Mouse (Mus musculus): Measurements from ENCODE around the gene Ttc12. TPM values are rescaled to one million over a fixed set of nuclear protein-coding genes. Genes with fewer than 3 reads are reported as not detected.

Ttc12 gene
- total RNA-seq, 2 experiments from 2014 or later = 1.2 to 1.6 TPM

DNA sequence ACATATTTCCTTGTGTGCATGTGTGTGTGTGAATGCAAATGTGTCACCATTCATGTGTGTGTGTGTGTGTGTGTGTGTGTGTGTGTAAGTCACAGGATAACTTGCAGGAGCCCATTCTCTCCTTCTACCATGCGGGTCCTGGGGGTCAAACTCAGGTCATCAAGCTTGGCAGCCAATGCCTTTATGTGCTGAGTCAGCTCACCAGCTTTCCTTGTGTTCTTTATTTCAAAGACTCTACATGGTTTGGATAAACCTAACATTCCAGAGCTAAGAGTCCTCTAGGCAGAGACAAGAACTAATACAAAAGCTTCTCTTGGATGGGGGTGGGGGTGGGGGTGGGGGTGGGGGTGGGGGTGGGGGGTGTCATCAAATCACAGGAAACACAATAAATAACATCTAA is 60.4 kb downstream of the Ttc12 start:
- DNase-seq (ENCODE audit: extremely low spot score in 1 of 2, low spot score in 2 of 2) = no peak
- intact Hi-C loops (cut with DNase I) = no loop called here

DNA sequence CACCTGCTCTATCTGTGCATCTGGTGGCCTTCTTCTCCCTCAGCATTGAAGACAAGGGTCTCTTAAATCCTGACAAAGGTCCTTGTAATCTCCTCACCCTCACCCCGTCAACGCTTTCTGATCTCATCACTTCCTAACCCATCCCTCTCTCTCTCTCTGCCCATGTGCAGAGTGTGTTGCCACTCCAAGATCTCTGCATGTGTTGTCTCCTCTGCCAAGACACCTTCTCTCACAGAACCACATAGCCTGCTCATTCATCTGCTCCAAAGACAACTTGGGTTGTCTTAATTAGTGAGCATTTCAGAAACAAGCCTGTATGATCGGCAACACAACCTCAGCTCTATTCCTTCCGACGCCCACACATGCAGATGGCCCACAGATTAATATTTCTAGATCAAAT is 62.2 kb downstream of the Ttc12 start:
- intact Hi-C loops (cut with DNase I) = no loop called here
- no peak for DNase-seq (ENCODE audit: extremely low spot score in 1 of 2, low spot score in 2 of 2)

DNA sequence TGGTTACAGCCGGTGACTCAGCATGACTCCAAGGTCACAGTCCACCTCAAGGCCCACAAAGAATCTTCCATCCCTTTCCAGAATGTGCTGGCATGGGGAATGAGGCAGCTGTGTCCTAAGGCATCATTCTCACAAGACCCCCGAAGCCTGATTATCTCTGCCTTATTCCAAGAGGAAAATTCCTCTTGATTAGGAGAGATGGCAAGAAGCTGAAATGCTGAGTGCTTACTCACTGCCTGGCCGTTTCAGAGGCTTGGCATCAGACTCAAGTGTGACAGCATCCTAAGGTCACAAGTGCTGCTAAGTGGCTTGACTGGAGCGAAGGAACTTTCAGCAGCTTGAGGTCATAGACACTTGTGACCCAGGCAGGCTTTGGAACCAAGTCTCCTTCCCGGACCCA is 75.4 kb downstream of the Ttc12 start:
- intact Hi-C loops (cut with DNase I) = no loop called here
- DNase-seq (ENCODE audit: extremely low spot score in 1 of 2, low spot score in 2 of 2) = no peak

DNA sequence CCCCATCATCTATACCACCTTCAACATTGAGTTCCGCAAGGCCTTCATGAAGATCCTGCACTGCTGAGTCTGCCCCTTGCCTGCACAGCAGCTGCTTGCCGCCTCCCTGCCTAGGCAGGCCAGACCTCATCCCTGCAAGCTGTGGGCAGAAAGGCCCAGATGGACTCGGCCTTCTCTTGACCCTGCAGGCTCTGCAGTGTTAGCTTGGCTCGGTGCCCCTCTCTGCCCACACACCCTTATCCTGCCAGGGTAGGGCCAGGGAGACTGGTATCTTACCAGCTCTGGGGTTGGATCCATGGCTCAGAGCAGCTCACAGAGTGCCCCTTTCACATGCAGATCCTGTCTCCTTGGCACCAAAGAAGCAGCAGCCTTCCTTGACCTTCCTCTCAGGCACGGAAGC is 79.0 kb downstream of the Ttc12 start:
- DNase-seq (ENCODE audit: extremely low spot score in 1 of 2, low spot score in 2 of 2) = no peak
- intact Hi-C loops (cut with DNase I) = no loop called here

DNA sequence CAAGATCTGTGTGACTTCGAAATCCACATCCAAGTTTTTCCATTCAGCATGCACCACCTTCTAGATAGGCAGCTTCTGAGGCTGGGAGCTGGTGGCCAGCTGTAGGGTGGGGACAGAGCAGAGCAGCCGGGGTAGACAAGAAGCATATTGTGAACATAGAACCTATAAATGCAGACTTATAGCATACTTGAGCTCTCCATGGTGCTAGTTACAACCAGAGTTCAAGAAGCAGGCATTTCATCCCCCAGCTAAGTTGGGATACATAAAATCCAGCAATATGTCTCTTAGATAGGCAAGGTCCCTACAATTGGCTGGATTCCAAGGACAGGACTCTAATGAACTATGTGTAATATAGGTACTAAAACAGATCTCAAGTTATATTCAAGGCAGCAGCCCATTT is 82.3 kb downstream of the Ttc12 start:
- DNase-seq (ENCODE audit: extremely low spot score in 1 of 2, low spot score in 2 of 2) = no peak
- intact Hi-C loops (cut with DNase I) = no loop called here

DNA sequence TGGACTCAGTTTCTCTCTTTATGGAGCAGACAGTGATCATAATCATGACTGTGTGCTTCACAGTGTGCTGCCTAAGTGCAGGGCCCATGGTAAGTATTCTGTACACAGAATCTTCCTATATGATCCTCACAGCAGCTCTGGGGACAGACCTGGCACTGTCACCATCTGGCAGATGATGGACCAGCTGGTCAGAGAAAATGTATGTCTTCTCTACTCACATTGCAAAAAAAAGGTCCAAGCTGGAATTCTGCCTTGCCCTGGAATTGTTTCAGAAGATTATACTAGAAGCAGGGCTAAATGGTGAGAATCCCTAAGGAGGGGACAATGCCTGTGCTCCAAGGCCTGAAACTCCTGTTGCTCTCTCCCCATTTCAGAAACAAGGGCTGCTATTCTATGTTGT is 90.0 kb downstream of the Ttc12 start:
- peak in 1 of 2 experiments; percentile 38 for DNase-seq (ENCODE audit: extremely low spot score in 1 of 2, low spot score in 2 of 2)
- intact Hi-C loops (cut with DNase I) = no loop called here

DNA sequence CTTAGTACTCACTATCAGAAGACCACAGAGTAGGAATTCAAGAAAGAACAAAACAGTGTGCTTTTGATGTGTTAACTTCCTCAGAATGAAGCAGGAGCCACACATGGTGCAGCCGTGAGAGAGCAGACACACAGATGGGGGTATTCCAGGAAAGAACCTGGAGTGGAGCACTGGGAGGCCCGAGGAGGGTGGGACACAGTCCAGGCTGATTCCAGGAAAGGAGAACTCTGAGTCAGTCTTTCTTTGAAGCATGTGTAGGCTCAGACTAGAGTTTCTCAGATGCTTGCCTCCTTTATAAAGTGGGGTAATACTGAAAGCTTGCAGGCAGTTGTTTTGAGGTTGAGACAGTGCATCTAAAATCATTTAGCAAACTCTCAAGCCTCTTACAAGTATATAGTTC is 93.8 kb downstream of the Ttc12 start:
- intact Hi-C loops (cut with DNase I) = no loop called here
- no peak for DNase-seq (ENCODE audit: extremely low spot score in 1 of 2, low spot score in 2 of 2)

Other genes with a start within 250 kb of the Ttc12 start
- gene Gm4894, start 235.7 kb downstream of the Ttc12 start, total RNA-seq (2021) = not detected
- gene Drd2, start 145.6 kb downstream of the Ttc12 start, total RNA-seq (2021) = 1 to 10 TPM; 5.4 to 8.4 TPM
- gene Ankk1, start 59.2 kb downstream of the Ttc12 start, total RNA-seq (2021) = not detected

Data from left cerebral cortex, postnatal 10 days (tissue).